Mouse (Mus musculus): ENCODE results near the gene Gabpb2. TPM values are rescaled to one million over a fixed set of nuclear protein-coding genes. Genes with fewer than 3 reads are reported as not detected.
"Not testable (repeated sequence)": the region's sequence is repeated elsewhere in the genome, so short reads cannot be mapped to it uniquely, and the experiment has no call there.

The Gabpb2 gene
- polyA plus RNA-seq, 1 experiment from 2014 or later = 15.4 TPM

DNA sequence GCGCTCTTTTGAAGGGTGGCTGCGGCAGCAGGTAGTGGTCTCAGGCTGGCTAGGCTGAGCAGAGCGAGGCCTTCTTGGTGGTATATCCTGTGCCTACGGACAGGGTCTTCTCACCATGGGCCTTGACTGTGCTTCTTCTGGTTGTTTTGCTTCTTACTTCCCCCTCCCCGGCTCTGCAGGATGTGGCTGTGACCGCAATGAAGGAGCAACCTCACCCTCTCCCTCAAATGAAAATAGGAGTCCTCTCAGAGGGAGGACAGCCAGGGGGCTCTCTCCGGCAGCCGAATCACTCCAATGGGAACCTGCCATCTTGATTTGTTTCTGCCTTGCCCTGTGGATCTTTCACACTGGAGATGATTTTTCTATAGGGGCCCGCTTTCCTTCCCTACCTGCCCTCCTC, 76.2 kb downstream of the Gabpb2 start:
- H3K36me3 ChIP-seq (ENCODE audit: control insufficient read depth, insufficient read depth, low read length) = no peaks in the 10 kb centered on the region; the same call in 1 of the 2 replicates
- H3K27me3 ChIP-seq (ENCODE audit: control insufficient read depth, insufficient read depth, low read length) = no peaks in the 10 kb centered on the region
- WGBS = 94% methylated on average over 9 of the region's 9 CpGs
- ATAC-seq (ENCODE audit: low FRiP score, low TSS enrichment) = no peak
- no peaks in the 10 kb centered on the region for H3K9me3 ChIP-seq (ENCODE audit: control insufficient read depth, low read length)
- no peak overlapping the region for H3K27ac ChIP-seq (ENCODE audit: low read depth, low read length)
- H3K4me3 ChIP-seq (ENCODE audit: low read length) = no peak overlapping the region
- no peaks in the 10 kb centered on the region for H3K4me1 ChIP-seq (ENCODE audit: control insufficient read depth, insufficient read depth, low read length)
- H3K4me2 ChIP-seq (replicated peaks; ENCODE audit: low read depth, low read length) = no peak overlapping the region
- no peak overlapping the region for H3K9ac ChIP-seq (ENCODE audit: low read depth, low read length)

DNA sequence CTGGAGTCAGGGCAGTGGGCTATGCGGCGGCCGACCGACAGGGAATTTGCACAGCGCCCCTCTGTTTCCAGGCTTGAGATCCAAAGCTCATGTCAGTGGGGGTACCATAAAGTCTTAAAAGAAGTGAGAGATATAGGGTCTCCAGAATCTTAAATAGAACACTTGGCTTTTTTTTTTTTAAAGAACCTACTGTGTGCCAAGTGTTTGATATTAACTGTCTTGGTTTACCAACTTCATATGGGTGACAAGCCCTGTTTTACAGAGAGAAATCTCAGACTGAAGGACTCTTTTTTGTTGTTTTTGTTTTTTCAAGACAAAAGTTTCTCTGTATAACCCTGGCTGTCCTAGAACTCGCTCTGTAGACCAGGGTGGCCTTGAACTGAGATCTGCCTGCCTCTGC, 76.9 kb downstream of the Gabpb2 start:
- Histone ChIP-seq H3K4me1 (ENCODE audit: control insufficient read depth, insufficient read depth, low read length) (no peaks in the 10 kb centered on the region), H3K4me3 (ENCODE audit: low read length) (no peak overlapping the region), H3K9me3 (ENCODE audit: control insufficient read depth, low read length) (no peaks in the 10 kb centered on the region), H3K36me3 (ENCODE audit: control insufficient read depth, insufficient read depth, low read length) (no peaks in the 10 kb centered on the region; the same call in 1 of the 2 replicates), H3K9ac (ENCODE audit: low read depth, low read length) (no peak overlapping the region), H3K4me2 (replicated peaks; ENCODE audit: low read depth, low read length) (no peak overlapping the region), H3K27ac (ENCODE audit: low read depth, low read length) (no peak overlapping the region), H3K27me3 (ENCODE audit: control insufficient read depth, insufficient read depth, low read length) (no peaks in the 10 kb centered on the region)
- 89% methylated on average over 6 of the region's 6 CpGs for WGBS
- no peak for ATAC-seq (ENCODE audit: low FRiP score, low TSS enrichment)

DNA sequence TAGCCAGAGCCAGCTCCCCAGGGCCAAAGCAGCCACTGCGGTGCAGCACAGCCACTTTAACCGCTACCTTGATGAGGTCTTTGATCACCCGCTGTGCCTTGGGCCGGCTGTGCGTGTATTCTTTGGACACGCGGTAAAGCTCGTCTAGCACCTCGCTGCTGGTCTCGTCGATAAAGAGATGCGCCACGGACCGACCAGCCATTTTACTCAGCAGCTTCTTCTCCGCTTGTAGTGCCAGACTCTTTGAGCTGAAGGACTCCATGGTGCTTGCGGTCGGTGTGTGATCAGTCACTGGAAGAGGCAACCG, 77.5 kb downstream of the Gabpb2 start:
- Histone ChIP-seq H3K4me3 (ENCODE audit: low read length) (no peak overlapping the region), H3K4me1 (ENCODE audit: control insufficient read depth, insufficient read depth, low read length) (0 out of 2 replicates have a peak, but pooled peaks cover 4% of the 10 kb centered on the region), H3K9me3 (ENCODE audit: control insufficient read depth, low read length) (no peaks in the 10 kb centered on the region), H3K27ac (ENCODE audit: low read depth, low read length) (no peak overlapping the region), H3K4me2 (replicated peaks; ENCODE audit: low read depth, low read length) (no peak overlapping the region), H3K9ac (ENCODE audit: low read depth, low read length) (no peak overlapping the region), H3K27me3 (ENCODE audit: control insufficient read depth, insufficient read depth, low read length) (no peaks in the 10 kb centered on the region), H3K36me3 (ENCODE audit: control insufficient read depth, insufficient read depth, low read length) (no peaks in the 10 kb centered on the region; the same call in 1 of the 2 replicates)
- 63% methylated on average over 18 of the region's 18 CpGs for WGBS
- ATAC-seq (ENCODE audit: low FRiP score, low TSS enrichment) = no peak

DNA sequence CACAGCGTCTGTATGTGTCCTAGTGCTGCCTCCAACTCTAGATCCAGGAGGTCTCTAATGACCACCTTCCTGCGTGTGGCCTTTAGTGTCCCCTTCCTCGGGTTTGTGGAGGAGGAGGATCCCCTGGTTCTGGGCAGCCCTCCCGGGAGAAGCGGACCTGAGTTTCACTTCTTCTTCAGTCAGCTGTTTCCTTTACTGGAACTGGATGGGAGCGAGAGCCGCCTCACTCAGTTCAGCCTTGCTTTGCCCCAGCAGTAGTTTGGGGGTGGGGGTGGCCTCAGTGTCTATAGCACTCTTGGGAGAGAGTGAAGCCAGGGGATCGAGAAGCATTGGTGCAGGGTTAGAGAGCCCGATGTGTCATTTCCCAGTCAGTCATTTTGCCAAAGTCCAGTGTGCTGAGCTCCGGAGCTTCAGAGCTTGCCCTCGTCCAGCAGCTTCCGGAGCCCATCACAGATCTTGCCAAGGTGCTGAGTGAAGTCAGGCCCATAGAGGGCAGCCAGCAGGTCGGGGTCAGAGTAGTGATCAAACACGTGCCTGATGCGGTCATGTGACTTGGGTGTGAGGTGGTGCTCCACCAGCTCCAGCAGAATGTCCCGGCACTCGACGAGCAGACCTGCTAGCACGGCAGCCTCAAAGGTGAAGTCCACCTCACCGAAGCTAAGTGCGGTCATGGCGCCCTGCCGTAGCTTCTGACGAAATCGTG, 78.0 kb downstream of the Gabpb2 start:
- H3K27me3 ChIP-seq (ENCODE audit: control insufficient read depth, insufficient read depth, low read length) = no peaks in the 10 kb centered on the region
- H3K27ac ChIP-seq (ENCODE audit: low read depth, low read length) = no peak overlapping the region
- H3K4me2 ChIP-seq (replicated peaks; ENCODE audit: low read depth, low read length) = no peak overlapping the region
- H3K36me3 ChIP-seq (ENCODE audit: control insufficient read depth, insufficient read depth, low read length) = no peaks in the 10 kb centered on the region; the same call in 1 of the 2 replicates
- WGBS = 73% methylated on average over 25 of the region's 25 CpGs
- H3K4me1 ChIP-seq (ENCODE audit: control insufficient read depth, insufficient read depth, low read length) = 0 out of 2 replicates have a peak, but pooled peaks cover 6% of the 10 kb centered on the region
- H3K4me3 ChIP-seq (ENCODE audit: low read length) = no peak overlapping the region
- no peak overlapping the region for H3K9ac ChIP-seq (ENCODE audit: low read depth, low read length)
- ATAC-seq (ENCODE audit: low FRiP score, low TSS enrichment) = no peak
- no peaks in the 10 kb centered on the region for H3K9me3 ChIP-seq (ENCODE audit: control insufficient read depth, low read length)

DNA sequence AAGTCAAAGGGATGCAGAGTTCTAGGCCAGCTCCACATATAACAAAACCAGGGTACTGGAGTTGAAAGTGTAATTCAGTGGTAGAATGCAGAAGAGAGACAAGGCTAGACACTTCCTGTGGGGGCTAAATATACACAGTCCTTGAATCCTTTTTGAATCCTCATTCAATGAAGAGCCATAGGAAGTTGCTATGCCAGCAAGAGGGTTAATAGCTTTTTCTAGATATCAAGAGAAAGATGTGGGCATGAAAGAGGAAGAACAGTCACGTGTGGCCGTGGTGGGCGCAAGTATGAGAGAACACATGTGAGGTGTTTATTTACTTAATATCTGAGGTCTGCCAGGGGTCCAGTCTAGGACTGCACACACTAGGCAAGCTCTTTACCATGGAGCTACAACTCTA, 81.4 kb downstream of the Gabpb2 start:
- H3K9me3 ChIP-seq (ENCODE audit: control insufficient read depth, low read length) = no peaks in the 10 kb centered on the region
- H3K9ac ChIP-seq (ENCODE audit: low read depth, low read length) = no peak overlapping the region
- H3K4me1 ChIP-seq (ENCODE audit: control insufficient read depth, insufficient read depth, low read length) = peaks cover 10% of the 10 kb centered on the region
- H3K27me3 ChIP-seq (ENCODE audit: control insufficient read depth, insufficient read depth, low read length) = no peaks in the 10 kb centered on the region
- 97% methylated on average over 3 of the region's 3 CpGs for WGBS
- ATAC-seq (ENCODE audit: low FRiP score, low TSS enrichment) = no peak
- no peak overlapping the region for H3K27ac ChIP-seq (ENCODE audit: low read depth, low read length)
- no peak overlapping the region for H3K4me3 ChIP-seq (ENCODE audit: low read length)
- no peak overlapping the region for H3K4me2 ChIP-seq (replicated peaks; ENCODE audit: low read depth, low read length)
- H3K36me3 ChIP-seq (ENCODE audit: control insufficient read depth, insufficient read depth, low read length) = no peaks in the 10 kb centered on the region; the same call in 1 of the 2 replicates

DNA sequence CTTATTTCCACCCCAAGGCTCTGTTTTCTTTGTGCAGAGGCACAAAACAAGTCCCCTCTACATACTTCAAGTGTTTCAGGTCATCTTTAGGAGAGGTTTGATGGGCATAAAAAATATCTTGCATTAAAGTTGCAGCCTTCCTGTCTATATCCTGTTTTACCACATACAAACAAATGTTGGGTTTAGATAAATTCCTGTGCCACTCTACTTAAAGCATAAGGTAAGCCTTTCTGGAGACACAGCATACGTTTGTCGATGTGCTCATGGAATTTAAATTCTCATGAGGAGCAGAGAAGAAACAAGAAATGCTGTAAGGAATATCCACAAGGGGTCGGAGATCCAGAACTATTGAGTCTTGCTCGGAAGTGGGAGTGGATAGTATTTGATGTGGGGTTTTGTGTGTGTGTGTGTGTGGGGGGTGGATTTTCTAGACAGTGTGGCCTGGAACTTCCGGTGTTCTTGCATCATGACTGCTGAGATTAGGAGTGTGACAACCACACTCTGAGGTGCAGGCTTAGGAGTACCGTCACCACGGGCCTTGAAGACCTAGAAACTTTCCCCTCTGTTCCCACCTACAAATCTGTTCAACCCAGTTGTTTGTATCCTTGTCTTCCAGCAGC, 82.2 kb downstream of the Gabpb2 start:
- peak overlapping the region; percentile 44 for H3K4me2 ChIP-seq (replicated peaks; ENCODE audit: low read depth, low read length)
- ATAC-seq (ENCODE audit: low FRiP score, low TSS enrichment) = peak; percentile 2; the same call in 1 of the 2 replicates
- H3K9me3 ChIP-seq (ENCODE audit: control insufficient read depth, low read length) = no peaks in the 10 kb centered on the region
- no peak overlapping the region for H3K9ac ChIP-seq (ENCODE audit: low read depth, low read length)
- H3K4me1 ChIP-seq (ENCODE audit: control insufficient read depth, insufficient read depth, low read length) = peaks cover 10% of the 10 kb centered on the region
- H3K27ac ChIP-seq (ENCODE audit: low read depth, low read length) = no peak overlapping the region
- H3K4me3 ChIP-seq (ENCODE audit: low read length) = peak overlapping the region; percentile 29
- no peaks in the 10 kb centered on the region for H3K27me3 ChIP-seq (ENCODE audit: control insufficient read depth, insufficient read depth, low read length)
- no peaks in the 10 kb centered on the region; the same call in 1 of the 2 replicates for H3K36me3 ChIP-seq (ENCODE audit: control insufficient read depth, insufficient read depth, low read length)
- WGBS = 87% methylated on average over 7 of the region's 7 CpGs

DNA sequence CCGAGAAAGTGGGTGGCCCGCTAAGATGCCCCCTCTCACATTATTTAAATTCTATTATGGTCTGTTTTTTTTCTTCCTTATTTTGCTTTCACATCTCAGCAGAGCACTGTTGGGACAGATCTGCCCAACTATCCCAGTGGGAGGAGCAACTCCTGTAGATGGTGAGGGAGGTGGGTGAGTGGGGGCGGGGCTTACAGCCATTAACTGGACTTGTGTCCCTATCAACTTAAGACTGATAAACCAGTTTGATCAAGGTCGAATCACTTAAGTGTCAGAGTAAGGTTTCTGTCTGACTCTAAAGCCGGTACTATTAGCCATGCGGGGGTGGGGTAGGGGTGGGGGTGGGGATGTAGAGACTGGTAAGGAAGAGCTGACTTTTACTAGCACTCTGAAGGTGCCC, 82.7 kb downstream of the Gabpb2 start:
- H3K27ac ChIP-seq (ENCODE audit: low read depth, low read length) = no peak overlapping the region
- H3K4me2 ChIP-seq (replicated peaks; ENCODE audit: low read depth, low read length) = peak overlapping the region; percentile 44
- no peaks in the 10 kb centered on the region for H3K9me3 ChIP-seq (ENCODE audit: control insufficient read depth, low read length)
- peak overlapping the region; percentile 37; the same call in 1 of the 2 replicates for H3K9ac ChIP-seq (ENCODE audit: low read depth, low read length)
- H3K4me3 ChIP-seq (ENCODE audit: low read length) = peak overlapping the region; percentile 29
- peaks cover 4% of the 10 kb centered on the region; the same call in 1 of the 2 replicates for H3K36me3 ChIP-seq (ENCODE audit: control insufficient read depth, insufficient read depth, low read length)
- ATAC-seq (ENCODE audit: low FRiP score, low TSS enrichment) = peak; percentile 58
- 18% methylated on average over 6 of the region's 6 CpGs for WGBS
- H3K27me3 ChIP-seq (ENCODE audit: control insufficient read depth, insufficient read depth, low read length) = no peaks in the 10 kb centered on the region
- H3K4me1 ChIP-seq (ENCODE audit: control insufficient read depth, insufficient read depth, low read length) = peaks cover 13% of the 10 kb centered on the region

DNA sequence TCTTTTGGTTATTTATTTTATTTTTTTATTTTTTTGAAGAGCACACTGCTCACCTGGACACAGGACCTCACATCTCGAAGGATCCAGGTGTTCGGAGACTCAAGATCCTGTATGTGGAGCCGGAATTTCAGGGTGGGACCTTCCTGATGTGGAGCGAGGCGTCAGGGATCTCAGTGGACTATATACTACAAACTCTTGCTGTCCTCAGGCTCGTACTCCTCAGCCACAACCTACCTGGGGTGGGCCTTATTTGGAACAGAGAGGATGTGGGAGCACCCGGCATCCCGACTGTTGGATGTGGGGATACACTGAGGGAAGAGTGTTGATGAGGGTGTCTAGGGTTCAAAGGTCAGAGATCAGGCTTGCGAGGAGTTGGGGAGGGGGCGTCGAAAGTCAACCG, 83.6 kb downstream of the Gabpb2 start:
- not testable (repeated sequence) for H3K4me2 ChIP-seq (replicated peaks; ENCODE audit: low read depth, low read length); H3K9me3 ChIP-seq (ENCODE audit: control insufficient read depth, low read length); H3K36me3 ChIP-seq (ENCODE audit: control insufficient read depth, insufficient read depth, low read length); H3K9ac ChIP-seq (ENCODE audit: low read depth, low read length); H3K27me3 ChIP-seq (ENCODE audit: control insufficient read depth, insufficient read depth, low read length); H3K27ac ChIP-seq (ENCODE audit: low read depth, low read length)
- Histone ChIP-seq H3K4me3 (ENCODE audit: low read length) (peak overlapping the region; percentile 67), H3K4me1 (ENCODE audit: control insufficient read depth, insufficient read depth, low read length) (peaks cover 22% of the 10 kb centered on the region)
- no CpG with 5 or more reads among the region's 12 CpGs for WGBS
- ATAC-seq (ENCODE audit: low FRiP score, low TSS enrichment) = peak; percentile 33

DNA sequence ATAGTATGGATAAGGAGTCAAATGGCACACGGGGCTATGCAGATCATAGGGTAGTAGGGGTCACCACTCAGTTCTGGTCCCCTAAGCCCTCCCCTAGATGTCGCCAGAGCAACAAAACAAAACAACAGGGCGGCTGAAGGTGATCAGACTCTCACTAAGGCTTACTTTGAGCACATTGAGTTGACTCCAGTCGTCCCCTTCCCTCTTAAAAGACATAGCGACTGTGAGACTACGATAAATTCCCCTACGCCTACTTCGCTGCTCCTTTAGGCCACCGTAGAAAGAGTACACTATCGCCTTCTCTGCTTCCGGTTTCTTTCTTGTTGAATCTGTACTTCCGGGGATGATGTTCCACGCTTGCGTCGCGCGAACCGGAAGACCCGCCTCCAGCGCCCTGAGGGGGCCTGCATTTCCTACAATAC, 84.0 kb downstream of the Gabpb2 start, which contains the start of the genes Scnm1 and Lysmd1:
Gene Scnm1 (minus strand): TSS at position 332 of the 422 bp plus-strand sequence.
Gene Lysmd1 (plus strand): TSS at position 409 of the 422 bp plus-strand sequence.
- under 1% methylated on average over 20 of the region's 20 CpGs for WGBS
- no peaks in the 10 kb centered on the region for H3K27me3 ChIP-seq (ENCODE audit: control insufficient read depth, insufficient read depth, low read length)
- ATAC-seq (ENCODE audit: low FRiP score, low TSS enrichment) = peak; percentile 84
- peak within 1 kb of the TSS; percentile 9; the same call in 1 of the 2 replicates for H3K27ac ChIP-seq (ENCODE audit: low read depth, low read length)
- H3K9ac ChIP-seq (ENCODE audit: low read depth, low read length) = peak within 1 kb of the TSS; percentile 68
- peaks cover 4% of the 10 kb centered on the region; the same call in 1 of the 2 replicates for H3K36me3 ChIP-seq (ENCODE audit: control insufficient read depth, insufficient read depth, low read length)
- H3K4me1 ChIP-seq (ENCODE audit: control insufficient read depth, insufficient read depth, low read length) = peaks cover 23% of the 10 kb centered on the region
- H3K4me3 ChIP-seq (ENCODE audit: low read length) = peak within 1 kb of the TSS; percentile 67
- H3K9me3 ChIP-seq (ENCODE audit: control insufficient read depth, low read length) = no peaks in the 10 kb centered on the region
- peak within 1 kb of the TSS; percentile 73 for H3K4me2 ChIP-seq (replicated peaks; ENCODE audit: low read depth, low read length)

Measured in kidney, embryonic 14.5 days (tissue).